Mouse (Mus musculus) forebrain, embryonic 16.5 days (tissue): ENCODE measurements around the gene Kat8. TPM values are rescaled to one million over a fixed set of nuclear protein-coding genes. Genes with fewer than 3 reads are reported as not detected.

Experiments
- ATAC-seq: fragments of 200-750 bp; cut with Nextera tagmentation; 2 replicates; pipeline ENCODE4 v1.8.0; 2017; ENCODE audit warnings: mild to moderate bottlenecking, moderate library complexity
- H3K27ac ChIP-seq: fragments of 300-500 bp; sonication (generic); 2 replicates; pipeline ENCODE4 v1.5.1; 2014; ENCODE audit warnings: low read length, control low read depth
- H3K27me3 ChIP-seq: fragments of 300-500 bp; sonication (generic); replicated peaks from 2 replicates; pipeline ENCODE4 v1.6.1; 2014; ENCODE audit warnings: low read length; ENCODE audit not compliant: control insufficient read depth, insufficient read depth
- H3K36me3 ChIP-seq: fragments of 300-500 bp; sonication (generic); 2 replicates; pipeline ENCODE4 v1.6.1; 2014; ENCODE audit not compliant: control insufficient read depth, insufficient read depth
- H3K4me1 ChIP-seq: fragments of 300-500 bp; sonication (generic); replicated peaks from 2 replicates; pipeline ENCODE4 v1.6.1; 2014; ENCODE audit warnings: low read length; ENCODE audit not compliant: control insufficient read depth, insufficient read depth
- H3K4me2 ChIP-seq: fragments of 300-500 bp; sonication (generic); 2 replicates; pipeline ENCODE4 v1.6.1; 2014; ENCODE audit warnings: mild to moderate bottlenecking, low read length, control low read depth
- H3K4me3 ChIP-seq: fragments of 300-500 bp; sonication (generic); replicated peaks from 2 replicates; pipeline ENCODE4 v1.5.1; 2014; ENCODE audit warnings: mild to moderate bottlenecking, low read length, control low read depth
- H3K9ac ChIP-seq: fragments of 300-500 bp; sonication (generic); replicated peaks from 2 replicates; pipeline ENCODE4 v1.6.1; 2014; ENCODE audit warnings: low read depth, low read length, control low read depth
- H3K9me3 ChIP-seq: fragments of 300-500 bp; sonication (generic); 2 replicates; pipeline ENCODE4 v1.6.1; 2016; ENCODE audit warnings: low read length; ENCODE audit not compliant: control insufficient read depth
- WGBS: fragments of 180-500 bp; shearing (Covaris S2); extraction: QIAGEN DNeasy Blood & Tissue Kit; methylation state at CpG from one replicate; pipeline ENCODE4 v1.1.7; 2014; 5-methylcytosine and 5-hydroxymethylcytosine counted together
- polyA plus RNA-seq: library from polyadenylated mRNA; unstranded; fragments of >200 nt; fragmentation: Nextera tagmentation; extraction: Ambion mirVana; gene quantifications from 2 replicates; pipeline ENCODE4 v1.2.1, GENCODE M21; 2015

Gene Kat8
- polyA plus RNA-seq, 1 experiment from 2014 or later, result 53.3 TPM

- Histone ChIP-seq H3K9ac (no peak overlapping the region), H3K4me2 (no peak overlapping the region), H3K27ac (no peak overlapping the region), H3K4me3 (no peak overlapping the region), H3K27me3 (peaks cover 18% of the 10 kb centered on the region), H3K9me3 (no peaks in the 10 kb centered on the region), H3K36me3 (peaks cover 7% of the 10 kb centered on the region; the same call in 1 of the 2 replicates), H3K4me1 (peaks cover 4% of the 10 kb centered on the region)
- no peak for ATAC-seq
- 44% methylated on average over 5 of the region's 5 CpGs for WGBS
These were observed 12.9 kb downstream of the Kat8 start for GRCm38 (mm10) chr7:127925252-127925651.

GRCm38 (mm10) chr7:127926066-127926465, 13.8 kb downstream of the Kat8 start:
- Histone ChIP-seq H3K4me3 (no peak overlapping the region), H3K27ac (no peak overlapping the region), H3K36me3 (peaks cover 4% of the 10 kb centered on the region; the same call in 1 of the 2 replicates), H3K9ac (no peak overlapping the region), H3K4me2 (no peak overlapping the region), H3K27me3 (peaks cover 23% of the 10 kb centered on the region), H3K4me1 (peaks cover 4% of the 10 kb centered on the region), H3K9me3 (no peaks in the 10 kb centered on the region)
- WGBS, result 92% methylated on average over 8 of the region's 8 CpGs
- no peak for ATAC-seq

- peaks cover 4% of the 10 kb centered on the region; the same call in 1 of the 2 replicates for H3K36me3 ChIP-seq
- no peak overlapping the region for H3K27ac ChIP-seq
- no peak overlapping the region for H3K9ac ChIP-seq
- H3K4me2 ChIP-seq, result no peak overlapping the region
- H3K4me3 ChIP-seq, result no peak overlapping the region
- H3K27me3 ChIP-seq, result peaks cover 23% of the 10 kb centered on the region
- no peak for ATAC-seq
- H3K4me1 ChIP-seq, result peaks cover 4% of the 10 kb centered on the region
- H3K9me3 ChIP-seq, result no peaks in the 10 kb centered on the region
- WGBS, result 88% methylated on average over 11 of the region's 11 CpGs
These were observed 14.5 kb downstream of the Kat8 start for GRCm38 (mm10) chr7:127926846-127927245.

GRCm38 (mm10) chr7:127927726-127928125, 15.4 kb downstream of the Kat8 start:
- Histone ChIP-seq H3K36me3 (0 out of 2 replicates have a peak, but pooled peaks cover 4% of the 10 kb centered on the region), H3K27ac (no peak overlapping the region), H3K27me3 (peaks cover 23% of the 10 kb centered on the region), H3K9me3 (no peaks in the 10 kb centered on the region), H3K4me3 (no peak overlapping the region), H3K9ac (no peak overlapping the region), H3K4me2 (no peak overlapping the region), H3K4me1 (peaks cover 4% of the 10 kb centered on the region)
- ATAC-seq, result no peak
- WGBS, result 81% methylated on average over 11 of the region's 11 CpGs

- 52% methylated on average over 5 of the region's 5 CpGs for WGBS
- 0 out of 2 replicates have a peak, but pooled peaks cover 4% of the 10 kb centered on the region for H3K36me3 ChIP-seq
- H3K27ac ChIP-seq, result no peak overlapping the region
- no peak overlapping the region for H3K4me3 ChIP-seq
- peaks cover 4% of the 10 kb centered on the region for H3K4me1 ChIP-seq
- H3K9me3 ChIP-seq, result no peaks in the 10 kb centered on the region
- no peak for ATAC-seq
- H3K9ac ChIP-seq, result no peak overlapping the region
- H3K27me3 ChIP-seq, result peaks cover 23% of the 10 kb centered on the region
- no peak overlapping the region for H3K4me2 ChIP-seq
These were observed 16.3 kb downstream of the Kat8 start for GRCm38 (mm10) chr7:127928596-127928995.

- Histone ChIP-seq H3K36me3 (0 out of 2 replicates have a peak, but pooled peaks cover under 1% of the 10 kb centered on the region), H3K9ac (no peak within 1 kb of the TSS), H3K4me3 (no peak within 1 kb of the TSS), H3K4me2 (no peak within 1 kb of the TSS), H3K27me3 (peaks cover 23% of the 10 kb centered on the region), H3K27ac (no peak within 1 kb of the TSS), H3K9me3 (no peaks in the 10 kb centered on the region), H3K4me1 (peaks cover 8% of the 10 kb centered on the region)
- 5% methylated on average over 5 of the region's 6 CpGs for WGBS
- ATAC-seq, result no peak
These were observed 17.6 kb downstream of the Kat8 start, which contains the start of gene Prss8 for GRCm38 (mm10) chr7:127929923-127930322. TSS of gene Prss8 (minus strand) at chr7:127930104.

- Histone ChIP-seq H3K27ac (no peak overlapping the region), H3K27me3 (peaks cover 23% of the 10 kb centered on the region), H3K4me1 (peaks cover 10% of the 10 kb centered on the region), H3K9me3 (no peaks in the 10 kb centered on the region), H3K4me2 (no peak overlapping the region), H3K9ac (no peak overlapping the region), H3K4me3 (no peak overlapping the region), H3K36me3 (no peaks in the 10 kb centered on the region)
- ATAC-seq, result no peak
- 60% methylated on average over 5 of the region's 5 CpGs for WGBS
These were observed 18.3 kb downstream of the Kat8 start for GRCm38 (mm10) chr7:127930636-127931035.

- 36% methylated on average over 13 of the region's 13 CpGs for WGBS
- H3K9me3 ChIP-seq, result no peaks in the 10 kb centered on the region
- peaks cover 18% of the 10 kb centered on the region for H3K4me1 ChIP-seq
- no peak for ATAC-seq
- H3K27me3 ChIP-seq, result peaks cover 23% of the 10 kb centered on the region
- H3K4me3 ChIP-seq, result no peak overlapping the region
- no peak overlapping the region for H3K9ac ChIP-seq
- H3K27ac ChIP-seq, result no peak overlapping the region
- H3K36me3 ChIP-seq, result no peaks in the 10 kb centered on the region
- H3K4me2 ChIP-seq, result no peak overlapping the region
These were observed 19.2 kb downstream of the Kat8 start for GRCm38 (mm10) chr7:127931351-127932135.

- no peak overlapping the region for H3K4me3 ChIP-seq
- H3K36me3 ChIP-seq, result no peaks in the 10 kb centered on the region
- peaks cover 23% of the 10 kb centered on the region for H3K27me3 ChIP-seq
- no peak overlapping the region for H3K27ac ChIP-seq
- H3K9me3 ChIP-seq, result no peaks in the 10 kb centered on the region
- no peak overlapping the region for H3K9ac ChIP-seq
- ATAC-seq, result no peak
- H3K4me2 ChIP-seq, result no peak overlapping the region
- WGBS, result 17% methylated on average over 13 of the region's 13 CpGs
- peaks cover 18% of the 10 kb centered on the region for H3K4me1 ChIP-seq
These were observed 20.1 kb downstream of the Kat8 start for GRCm38 (mm10) chr7:127932273-127933031.
